Mouse (Mus musculus) gastrocnemius, adult 8-10 months (tissue): Measurements from ENCODE around the gene B3gat3. TPM values are rescaled to one million over a fixed set of nuclear protein-coding genes. Genes with fewer than 3 reads are reported as not detected.

Experiments
- microRNA-seq: library from miRNA; unstranded; fragments of <30 nt; microRNA quantifications from one replicate; pipeline ENCODE4 v1.2.0, GENCODE M21; 2022
- total RNA-seq, 4 experiments: library from RNA; stranded (reverse); gene quantifications; 2 replicates each; pipeline ENCODE4 v1.2.4; 2022

Gene B3gat3
- total RNA-seq, 4 experiments from 2014 or later, result 36.8 to 39.0 (median 38.1) TPM

Small RNAs within 50 kb of the gene (microRNA-seq; reads per million reads assigned to microRNA genes)
- gene Mir5136, result not detected

Other genes with a start within 250 kb of the B3gat3 start
- 10 to 100 TPM; 29.7 to 37.0 (median 31.1) TPM for gene Slc3a2, start 197.0 kb upstream of the B3gat3 start, total RNA-seq
- 10 to 100 TPM; 14.0 to 16.7 (median 14.9) TPM for gene Wdr74, start 184.5 kb upstream of the B3gat3 start, total RNA-seq
- gene 1700092M07Rik, start 179.7 kb upstream of the B3gat3 start, total RNA-seq, result not detected
- 10 to 100 TPM; 12.3 to 19.8 (median 14.9) TPM for gene Stx5a, start 179.0 kb upstream of the B3gat3 start, total RNA-seq
- 10 to 100 TPM; 24.0 to 34.0 (median 27.7) TPM for gene Nxf1, start 163.3 kb upstream of the B3gat3 start, total RNA-seq
- gene Tmem223, start 149.4 kb upstream of the B3gat3 start, total RNA-seq, result 100 to 1,000 TPM in 3 of 4 experiments, 10 to 100 TPM in 1; 99.3 to 133 (median 107) TPM
- 10 to 100 TPM in 1 of 4 experiments, 1 to 10 TPM in 3; 6.9 to 10.3 (median 8.8) TPM for gene Tmem179b, start 145.9 kb upstream of the B3gat3 start, total RNA-seq
- gene Taf6l, start 134.0 kb upstream of the B3gat3 start, total RNA-seq, result 1 to 10 TPM; 3.6 to 5.0 (median 4.6) TPM
- 10 to 100 TPM; 36.0 to 42.5 (median 37.7) TPM for gene Polr2g, start 121.8 kb upstream of the B3gat3 start, total RNA-seq
- gene Zbtb3, start 117.8 kb upstream of the B3gat3 start, total RNA-seq, result 1 to 10 TPM in 1 of 4 experiments, under 1 TPM in 3; 0.82 to 1.1 (median 0.90) TPM
- 10 to 100 TPM; 11.4 to 12.7 (median 11.9) TPM for gene Ttc9c, start 101.0 kb upstream of the B3gat3 start, total RNA-seq
- gene Hnrnpul2, start 100.4 kb upstream of the B3gat3 start, total RNA-seq, result 10 to 100 TPM; 38.1 to 45.6 (median 44.3) TPM
- gene AC129217.1, start 90.6 kb upstream of the B3gat3 start, total RNA-seq, result 1 to 10 TPM in 1 of 4 experiments, not detected in 3; 2.0 TPM
- gene Bscl2, start 82.9 kb upstream of the B3gat3 start, total RNA-seq, result 10 to 100 TPM; 14.7 to 23.9 (median 20.0) TPM
- gene Gng3, start 81.2 kb upstream of the B3gat3 start, total RNA-seq, result not detected
- gene Lrrn4cl, start 69.6 kb upstream of the B3gat3 start, total RNA-seq, result 1 to 10 TPM; 5.3 to 8.8 (median 7.0) TPM
- gene Ubxn1, start 48.9 kb upstream of the B3gat3 start, total RNA-seq, result 100 to 1,000 TPM; 207 to 248 (median 231) TPM
- gene Uqcc3, start 39.5 kb upstream of the B3gat3 start, total RNA-seq, result 10 to 100 TPM; 58.7 to 74.6 (median 65.3) TPM
- 1 to 10 TPM in 2 of 4 experiments, under 1 TPM in 2; 0.54 to 7.3 (median 1.7) TPM for gene Lbhd1, start 36.6 kb upstream of the B3gat3 start, total RNA-seq
- gene Gm49403, start 36.4 kb upstream of the B3gat3 start, total RNA-seq, result not detected
- gene 1810009A15Rik, start 31.5 kb upstream of the B3gat3 start, total RNA-seq, result 10 to 100 TPM; 13.8 to 16.3 (median 15.9) TPM
- gene Gm49416, start 31.4 kb upstream of the B3gat3 start, total RNA-seq, result 1 to 10 TPM in 3 of 4 experiments, not detected in 1; 2.6 to 5.7 (median 2.9) TPM
- gene Ints5, start 27.4 kb upstream of the B3gat3 start, total RNA-seq, result 10 to 100 TPM; 10.3 to 13.0 (median 11.3) TPM
- gene Ganab, start 22.3 kb upstream of the B3gat3 start, total RNA-seq, result 10 to 100 TPM; 15.2 to 20.1 (median 18.9) TPM
- gene Rom1, start 9.0 kb downstream of the B3gat3 start, total RNA-seq, result 1 to 10 TPM; 7.2 to 9.4 (median 8.7) TPM
- gene Eml3, start 9.2 kb downstream of the B3gat3 start, total RNA-seq, result 1 to 10 TPM; 3.5 to 4.7 (median 4.3) TPM
- 10 to 100 TPM; 21.0 to 25.7 (median 23.4) TPM for gene Mta2, start 21.5 kb downstream of the B3gat3 start, total RNA-seq
- 10 to 100 TPM in 1 of 4 experiments, 1 to 10 TPM in 3; 7.8 to 11.8 (median 9.0) TPM for gene Tut1, start 33.5 kb downstream of the B3gat3 start, total RNA-seq
- 100 to 1,000 TPM; 411 to 454 (median 425) TPM for gene Eef1g, start 46.7 kb downstream of the B3gat3 start, total RNA-seq
- 100 to 1,000 TPM; 249 to 267 (median 253) TPM for gene Ahnak, start 68.9 kb downstream of the B3gat3 start, total RNA-seq
- not detected for gene Scgb1a1, start 167.6 kb downstream of the B3gat3 start, total RNA-seq
- 10 to 100 TPM; 33.7 to 48.2 (median 36.1) TPM for gene Asrgl1, start 215.3 kb downstream of the B3gat3 start, total RNA-seq